Mouse (Mus musculus) MN1 (cell line): ENCODE results near the gene 9930021J03Rik.

ENCODE experiments used
- DNase-seq: peaks from one replicate; pipeline ENCODE4 v3.0.0-alpha.2; 2016; ENCODE audit warnings: low spot score

Gene 9930021J03Rik

GRCm38 (mm10) chr19:29695071-29695470 is 110.7 kb downstream of the 9930021J03Rik start:
- no peak for DNase-seq

GRCm38 (mm10) chr19:29683844-29684540 is 121.8 kb downstream of the 9930021J03Rik start:
- DNase-seq = peak; percentile 82

- no peak for DNase-seq
Observed at GRCm38 (mm10) chr19:29680182-29681152, 125.3 kb downstream of the 9930021J03Rik start.

- no peak for DNase-seq
Observed at GRCm38 (mm10) chr19:29678181-29678778, 127.5 kb downstream of the 9930021J03Rik start.

GRCm38 (mm10) chr19:29676479-29677193 is 129.2 kb downstream of the 9930021J03Rik start:
- DNase-seq = no peak

GRCm38 (mm10) chr19:29675562-29676078 is 130.2 kb downstream of the 9930021J03Rik start:
- DNase-seq = no peak

GRCm38 (mm10) chr19:29674946-29675345 is 130.8 kb downstream of the 9930021J03Rik start:
- no peak for DNase-seq

GRCm38 (mm10) chr19:29672660-29673059 is 133.1 kb downstream of the 9930021J03Rik start:
- no peak for DNase-seq

GRCm38 (mm10) chr19:29671160-29671559 is 134.6 kb downstream of the 9930021J03Rik start:
- DNase-seq = no peak

- no peak for DNase-seq
Observed at GRCm38 (mm10) chr19:29670247-29670646, 135.5 kb downstream of the 9930021J03Rik start.

GRCm38 (mm10) chr19:29668135-29668534 is 137.7 kb downstream of the 9930021J03Rik start:
- no peak for DNase-seq

- peak; percentile 58 for DNase-seq
Observed at GRCm38 (mm10) chr19:29666965-29667594, 138.7 kb downstream of the 9930021J03Rik start.

GRCm38 (mm10) chr19:29666164-29666563 is 139.6 kb downstream of the 9930021J03Rik start:
- DNase-seq = peak; percentile 55

- no peak for DNase-seq
Observed at GRCm38 (mm10) chr19:29664934-29665333, 140.9 kb downstream of the 9930021J03Rik start.
